Mouse (Mus musculus): ENCODE results near the gene Ado.

GRCm38 (mm10) chr10:67595278-67595677 lies 46.5 kb upstream of the Ado start:
- TF ChIP-seq POLR2A (IDR thresholded peaks at IDR 0.05; ENCODE audit: low read depth, low read length), result no peak
- TF ChIP-seq CTCF (IDR thresholded peaks at IDR 0.05; ENCODE audit: extremely low read depth, insufficient read length, insufficient replicate concordance, low read depth, low read length), result no peak
